ENCODE assay signal across 10 mouse cellular contexts in genomic region chr14:104146841-104147240, GRCm38 (mm10).
A peak's percentile ranks its signal among the peaks of the same experiment; 100 is the strongest.
DNase-seq lines count a peak whose midpoint lies in the region; ATAC-seq and TF ChIP-seq lines count a peak whose summit lies in the region.
"Had no signal": no experiment of that assay in that cellular context is flagged by ENCODE, and none has a peak within 500 bp of the region (broad histone marks: within the 10 kb centered on the region; RNA-seq: fewer than 3 reads in every experiment).

No protein-coding gene starts in this region.

- no peak overlapping the region for H3K9ac ChIP-seq in lung, embryonic 14.5 days
- H3K9ac ChIP-seq in midbrain, embryonic 15.5 days: no peak overlapping the region

- no peak overlapping the region for H3K4me2 ChIP-seq in lung, embryonic 14.5 days
- H3K4me2 ChIP-seq in midbrain, embryonic 15.5 days: no peak overlapping the region

- no peaks in the 10 kb centered on the region for H3K9me3 ChIP-seq in lung, embryonic 14.5 days (ENCODE audit: low read depth, low read length)
- no peaks in the 10 kb centered on the region for H3K9me3 ChIP-seq in midbrain, embryonic 15.5 days

- H3K36me3 ChIP-seq in lung, embryonic 14.5 days (ENCODE audit: insufficient read depth): no peaks in the 10 kb centered on the region
- H3K36me3 ChIP-seq in midbrain, embryonic 15.5 days (replicated peaks): no peaks in the 10 kb centered on the region

- WGBS in lung, embryonic 14.5 days: 55% methylated on average over 5 of the region's 5 CpGs
- WGBS in midbrain, embryonic 15.5 days: 58% methylated on average over 5 of the region's 5 CpGs

- no peak for DNase-seq in gastrocnemius, adult 2 months
- DNase-seq in gastrocnemius, adult 8-10 months (ENCODE audit: low spot score in 2 of 2): no peak
- peak; percentile 74 for DNase-seq in lung, embryonic 14.5 days
- DNase-seq in lung, postnatal 25 days (ENCODE audit: low spot score): no peak
- DNase-seq in cerebellum, postnatal 14 days: peak; percentile 57 to 72
- no peak for DNase-seq in frontal cortex, postnatal 36 days (ENCODE audit: low spot score in 2 of 2)
- no peak for DNase-seq in ovary, postnatal 36 days (ENCODE audit: low spot score)

- no peak for ATAC-seq in lung, embryonic 14.5 days (ENCODE audit: insufficient read depth)
- ATAC-seq in midbrain, embryonic 15.5 days (replicated peaks): no peak

- no peak overlapping the region for H3K4me3 ChIP-seq in gastrocnemius, adult 2 months
- no peak overlapping the region for H3K4me3 ChIP-seq in lung, embryonic 14.5 days (ENCODE audit: low read depth, low read length)
- no peak overlapping the region for H3K4me3 ChIP-seq in midbrain, embryonic 15.5 days
- H3K4me3 ChIP-seq: erythroblast, embryonic 14.5 days; myocyte had no signal

- no peaks in the 10 kb centered on the region for H3K27me3 ChIP-seq in lung, embryonic 14.5 days (ENCODE audit: insufficient read depth, low read length)
- H3K27me3 ChIP-seq in midbrain, embryonic 15.5 days (replicated peaks): no peaks in the 10 kb centered on the region

- intact Hi-C loops in gastrocnemius, adult 2 months (cut with DNase I): no loop called here

- TF ChIP-seq CTCF in gastrocnemius, adult 2 months (IDR thresholded peaks at IDR 0.05): peak; percentile 53
- peak; percentile 61 for TF ChIP-seq CTCF in lung, embryonic 14.5 days (IDR thresholded peaks at IDR 0.05; ENCODE audit: low read depth)

- no peaks in the 10 kb centered on the region for H3K4me1 ChIP-seq in lung, embryonic 14.5 days (ENCODE audit: insufficient read depth)
- H3K4me1 ChIP-seq in midbrain, embryonic 15.5 days: peaks cover 10% of the 10 kb centered on the region; the same call in 1 of the 2 replicates

- H3K27ac ChIP-seq in gastrocnemius, adult 2 months: no peak overlapping the region
- H3K27ac ChIP-seq in lung, embryonic 14.5 days (ENCODE audit: low read depth): no peak overlapping the region
- 0 out of 2 replicates have a peak overlapping the region, but pooled peaks have one; percentile 0 for H3K27ac ChIP-seq in midbrain, embryonic 15.5 days

Comparison
In these comparisons a context has a peak if more than half of its experiments do, and no peak if none do; other contexts are left out.
1. DNase-seq: peak in lung, embryonic 14.5 days (single experiment) and cerebellum, postnatal 14 days (2 of 2); none in gastrocnemius, adult 2 months (single experiment), gastrocnemius, adult 8-10 months (0 of 2), lung, postnatal 25 days (single experiment), frontal cortex, postnatal 36 days (0 of 2) and ovary, postnatal 36 days (single experiment).